Mouse (Mus musculus) liver, postnatal 0 days (tissue): ENCODE data around the gene Ass1. TPM values are rescaled to one million over a fixed set of nuclear protein-coding genes. Genes with fewer than 3 reads are reported as not detected.

Experiments used
- ATAC-seq: fragments of 200-750 bp; cut with Nextera tagmentation; 2 replicates; pipeline ENCODE4 v1.8.0; 2017; ENCODE audit warnings: mild to moderate bottlenecking, moderate library complexity
- DNase-seq: peaks from one replicate; pipeline ENCODE4 v3.0.0-alpha.2; 2016
- H3K27ac ChIP-seq: fragments of 300-500 bp; sonication (generic); 2 replicates; pipeline ENCODE4 v1.5.1; 2014; ENCODE audit warnings: antibody characterized with exemption, moderate library complexity, mild to moderate bottlenecking, low read depth
- H3K27me3 ChIP-seq: fragments of 300-500 bp; sonication (generic); 2 replicates; pipeline ENCODE4 v1.6.1; 2014; ENCODE audit warnings: low read length, control low read depth, mixed read lengths; ENCODE audit not compliant: insufficient read depth
- H3K36me3 ChIP-seq: fragments of 300-500 bp; sonication (generic); replicated peaks from 2 replicates; pipeline ENCODE4 v1.6.1; 2014; ENCODE audit warnings: mild to moderate bottlenecking, control low read depth, low read length, moderate library complexity, mixed read lengths; ENCODE audit not compliant: insufficient read depth
- H3K4me1 ChIP-seq: fragments of 300-500 bp; sonication (generic); 2 replicates; pipeline ENCODE4 v1.6.1; 2014; ENCODE audit warnings: antibody characterized with exemption, mild to moderate bottlenecking, control low read depth; ENCODE audit not compliant: insufficient read depth
- H3K4me2 ChIP-seq: fragments of 300-500 bp; sonication (generic); 2 replicates; pipeline ENCODE4 v1.6.1; 2014; ENCODE audit warnings: low read depth, mild to moderate bottlenecking, low read length, moderate library complexity, mixed read lengths
- H3K4me3 ChIP-seq: fragments of 300-500 bp; sonication (generic); 2 replicates; pipeline ENCODE4 v1.5.1; 2014; ENCODE audit warnings: low read depth, low read length
- H3K9ac ChIP-seq: fragments of 300-500 bp; sonication (generic); replicated peaks from 2 replicates; pipeline ENCODE4 v1.6.1; 2014; ENCODE audit warnings: mild to moderate bottlenecking, moderate library complexity
- H3K9me3 ChIP-seq: fragments of 300-500 bp; sonication (generic); 2 replicates; pipeline ENCODE4 v1.6.1; 2016; ENCODE audit warnings: mild to moderate bottlenecking, control low read depth, low read length, mixed read lengths
- CTCF ChIP-seq: sonication (generic); IDR thresholded peaks from 2 replicates; pipeline ENCODE4 v1.5.1; 2016; ENCODE audit warnings: antibody characterized with exemption, low read depth
- EP300 ChIP-seq: IDR thresholded peaks from 2 replicates; pipeline ENCODE4 v1.6.1; 2016; ENCODE audit warnings: antibody characterized with exemption, low read depth, mild to moderate bottlenecking
- WGBS: fragments of 180-500 bp; shearing (Covaris S2); extraction: QIAGEN DNeasy Blood & Tissue Kit; methylation state at CpG from one replicate; pipeline ENCODE4 v1.1.7; 2014; ENCODE audit not compliant: insufficient replicate concordance; 5-methylcytosine and 5-hydroxymethylcytosine counted together
- polyA plus RNA-seq: library from polyadenylated mRNA; unstranded; fragments of >200 nt; fragmentation: Nextera tagmentation; extraction: Ambion mirVana; gene quantifications from 2 replicates; pipeline ENCODE4 v1.2.1, GENCODE M21; 2015

Gene Ass1
- polyA plus RNA-seq, 1 experiment from 2014 or later = 853 TPM

GRCm38 (mm10) chr2:31448756-31449440 lies 21.1 kb upstream of the Ass1 start:
- Histone ChIP-seq H3K4me3 (no peak overlapping the region), H3K9ac (no peak overlapping the region), H3K27me3 (no peaks in the 10 kb centered on the region), H3K4me2 (no peak overlapping the region), H3K36me3 (no peaks in the 10 kb centered on the region), H3K9me3 (no peaks in the 10 kb centered on the region), H3K27ac (no peak overlapping the region), H3K4me1 (peaks cover 30% of the 10 kb centered on the region)
- DNase-seq (no peak), ATAC-seq (no peak)
- TF ChIP-seq EP300 (no peak), CTCF (no peak)
- 63% methylated on average over 3 of the region's 3 CpGs for WGBS

GRCm38 (mm10) chr2:31449441-31449815 lies 20.6 kb upstream of the Ass1 start:
- TF ChIP-seq CTCF = no peak
- TF ChIP-seq EP300 = no peak
- peaks cover 32% of the 10 kb centered on the region for H3K4me1 ChIP-seq
- no peak for ATAC-seq

DNA sequence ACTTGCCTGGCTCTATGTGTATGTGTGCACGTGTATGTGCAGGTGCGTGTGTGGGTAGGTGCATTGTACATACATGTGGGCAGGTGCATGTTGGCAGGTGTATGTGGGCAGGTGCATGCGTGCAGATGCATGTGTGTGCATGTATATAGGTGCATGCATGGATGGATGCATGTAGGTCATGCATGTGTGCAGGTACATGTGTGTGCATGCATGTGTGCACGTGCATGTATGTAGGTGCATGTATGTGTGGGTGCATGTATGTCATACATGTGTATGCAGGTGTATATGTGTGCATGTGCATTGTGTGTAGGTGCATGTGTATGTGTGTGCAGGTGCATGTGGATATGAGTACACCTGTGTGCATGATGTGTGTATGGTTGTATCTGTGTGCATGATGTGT lies 20.1 kb upstream of the Ass1 start:
- no peaks in the 10 kb centered on the region for H3K36me3 ChIP-seq
- no peaks in the 10 kb centered on the region for H3K9me3 ChIP-seq
- no peak for TF ChIP-seq CTCF
- TF ChIP-seq EP300 = no peak
- H3K9ac ChIP-seq = no peak overlapping the region
- no peak overlapping the region for H3K27ac ChIP-seq
- WGBS = 87% methylated on average over 4 of the region's 4 CpGs
- no peak overlapping the region for H3K4me3 ChIP-seq
- ATAC-seq (no peak), DNase-seq (no peak)
- peaks cover 36% of the 10 kb centered on the region for H3K4me1 ChIP-seq
- H3K27me3 ChIP-seq = no peaks in the 10 kb centered on the region
- no peak overlapping the region for H3K4me2 ChIP-seq

More at GRCm38 (mm10) chr2:31449441-31449815, 20.6 kb upstream of the Ass1 start:
- Histone ChIP-seq H3K4me2 (no peak overlapping the region), H3K36me3 (no peaks in the 10 kb centered on the region), H3K9me3 (no peaks in the 10 kb centered on the region), H3K27me3 (no peaks in the 10 kb centered on the region), H3K4me3 (no peak overlapping the region), H3K9ac (no peak overlapping the region), H3K27ac (no peak overlapping the region)
- no peak for DNase-seq
- WGBS = 56% methylated on average over 4 of the region's 4 CpGs

DNA sequence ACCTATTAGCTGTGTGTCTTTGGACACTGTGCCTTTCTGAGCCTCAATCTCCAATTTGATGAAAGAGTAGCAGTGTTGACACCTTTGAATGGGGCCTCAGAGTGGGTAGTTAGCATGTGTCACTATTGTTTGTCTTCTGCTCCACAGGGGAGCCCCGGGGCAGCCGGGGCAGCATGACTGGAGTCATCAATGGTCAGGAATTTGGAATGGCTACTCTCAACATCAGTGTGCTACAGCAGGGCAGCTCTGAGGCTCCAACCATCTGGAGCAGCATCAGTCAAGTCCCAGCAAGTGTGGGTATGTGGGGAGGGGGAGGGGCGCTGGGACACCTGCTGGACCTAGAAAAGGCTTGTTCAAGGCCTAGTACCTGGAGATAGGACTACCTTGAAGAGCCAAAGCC lies 19.3 kb upstream of the Ass1 start:
- H3K9me3 ChIP-seq = no peaks in the 10 kb centered on the region
- no peak overlapping the region for H3K9ac ChIP-seq
- no peaks in the 10 kb centered on the region for H3K36me3 ChIP-seq
- H3K27ac ChIP-seq = no peak overlapping the region
- WGBS = 76% methylated on average over 3 of the region's 3 CpGs
- ATAC-seq = no peak
- peaks cover 41% of the 10 kb centered on the region for H3K4me1 ChIP-seq
- no peak overlapping the region for H3K4me2 ChIP-seq
- no peak overlapping the region for H3K4me3 ChIP-seq
- TF ChIP-seq EP300 (no peak), CTCF (no peak)
- no peaks in the 10 kb centered on the region for H3K27me3 ChIP-seq
- no peak for DNase-seq

DNA sequence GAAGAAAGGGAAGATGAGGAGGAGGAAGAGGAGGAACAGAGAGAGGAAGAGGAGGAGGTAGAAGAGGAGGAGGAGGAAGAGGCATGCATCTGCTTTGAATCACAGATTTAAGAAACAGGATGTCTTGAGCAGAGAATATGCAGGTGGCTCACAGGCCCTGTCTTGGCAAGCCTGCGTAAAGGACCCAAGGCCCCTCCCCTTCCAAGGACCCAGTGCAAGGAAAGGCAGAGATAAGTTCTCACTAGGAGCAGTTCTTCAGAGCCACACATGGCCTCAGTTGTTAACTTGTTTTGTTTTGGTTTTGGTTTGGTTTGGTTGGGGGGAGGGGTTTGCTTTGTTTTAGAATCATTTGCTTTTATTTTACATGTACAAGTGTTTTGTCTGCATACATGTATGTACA lies 18.5 kb upstream of the Ass1 start:
- Histone ChIP-seq H3K4me2 (no peak overlapping the region), H3K4me3 (no peak overlapping the region), H3K27me3 (no peaks in the 10 kb centered on the region), H3K27ac (no peak overlapping the region), H3K9ac (no peak overlapping the region), H3K4me1 (peaks cover 43% of the 10 kb centered on the region), H3K9me3 (no peaks in the 10 kb centered on the region), H3K36me3 (no peaks in the 10 kb centered on the region)
- no peak for ATAC-seq
- TF ChIP-seq EP300 = no peak
- TF ChIP-seq CTCF = no peak
- DNase-seq = no peak
- WGBS = 32% methylated on average over 1 of the region's 1 CpGs

GRCm38 (mm10) chr2:31453011-31453410 lies 17.0 kb upstream of the Ass1 start:
- WGBS = 65% methylated on average over 13 of the region's 13 CpGs
- Histone ChIP-seq H3K9me3 (no peaks in the 10 kb centered on the region), H3K9ac (no peak overlapping the region), H3K36me3 (no peaks in the 10 kb centered on the region), H3K4me2 (peak overlapping the region; percentile 2; the same call in 1 of the 2 replicates), H3K4me3 (no peak overlapping the region), H3K27me3 (no peaks in the 10 kb centered on the region), H3K4me1 (peaks cover 43% of the 10 kb centered on the region), H3K27ac (no peak overlapping the region)
- TF ChIP-seq EP300 (no peak), CTCF (no peak)
- DNase-seq = no peak
- ATAC-seq = peak; percentile 7; the same call in 1 of the 2 replicates
